Mouse (Mus musculus) G1E (cell line): ENCODE results near the gene Wwc1. TPM values are rescaled to one million over a fixed set of nuclear protein-coding genes. Genes with fewer than 3 reads are reported as not detected.
A peak's percentile ranks its signal among the peaks of the same experiment; 100 is the strongest.
"Not testable (repeated sequence)": the region's sequence is repeated elsewhere in the genome, so short reads cannot be mapped to it uniquely, and the experiment has no call there.

Experiments used
- ATAC-seq: 2 replicates; pipeline ENCODE4 v1.8.0; 2016; ENCODE audit warnings: mild to moderate bottlenecking; ENCODE audit not compliant: insufficient number of reproducible peaks, poor library complexity, low FRiP score, severe bottlenecking; ENCODE audit errors: extremely low read depth
- DNase-seq: peaks from one replicate; pipeline ENCODE4 v3.0.0; 2012; ENCODE audit warnings: low spot score
- H3K27me3 ChIP-seq: 2 replicates; pipeline ENCODE4 v1.6.1; 2012; ENCODE audit warnings: mild to moderate bottlenecking, low read length, inconsistent platforms; ENCODE audit not compliant: insufficient read depth
- H3K36me3 ChIP-seq: replicated peaks from 2 replicates; pipeline ENCODE3; 2012; ENCODE audit warnings: mild to moderate bottlenecking, inconsistent platforms
- H3K4me1 ChIP-seq: 2 replicates; pipeline ENCODE4 v1.6.1; 2012; ENCODE audit warnings: low read depth, low read length, inconsistent platforms, mixed read lengths; ENCODE audit not compliant: insufficient read depth
- H3K4me3 ChIP-seq: 2 replicates; pipeline ENCODE4 v1.5.1; 2012; ENCODE audit warnings: low read depth, mild to moderate bottlenecking, inconsistent platforms, low read length, moderate library complexity, mixed read lengths
- H3K9me3 ChIP-seq: replicated peaks from 2 replicates; pipeline ENCODE4 v1.6.1; 2012; ENCODE audit warnings: inconsistent platforms
- CTCF ChIP-seq: IDR thresholded peaks from 2 replicates; pipeline ENCODE4 v1.5.1; 2012; ENCODE audit warnings: low read depth, low read length, inconsistent platforms, mixed read lengths
- GATA1 ChIP-seq: IDR thresholded peaks from 2 replicates; pipeline ENCODE4 v1.6.1; 2012; ENCODE audit warnings: borderline replicate concordance, low read length, inconsistent platforms, mixed read lengths
- GATA2 ChIP-seq: IDR thresholded peaks from 2 replicates; pipeline ENCODE4 v1.6.1; 2012; ENCODE audit warnings: low read depth, low read length, inconsistent platforms, borderline replicate concordance
- POLR2AphosphoS5 ChIP-seq: IDR thresholded peaks from 2 replicates; pipeline ENCODE4 v1.6.1; 2012; ENCODE audit warnings: low read depth, low read length, inconsistent platforms; ENCODE audit not compliant: insufficient replicate concordance
- TAL1 ChIP-seq: conservative IDR thresholded peaks from 2 replicates; pipeline ENCODE4 v1.6.1; 2012; ENCODE audit warnings: low read depth, low read length, inconsistent platforms, mixed read lengths
- polyA plus RNA-seq: library from polyadenylated mRNA; stranded (reverse); fragments of >175 nt; gene quantifications from 2 replicates; pipeline ENCODE4 v1.2.3, GENCODE M21; 2012
- total RNA-seq, 2 experiments: library from RNA; stranded (forward) in 1 of 2; stranded (reverse) in 1 of 2; fragments of 200-1000 nt in 1 of 2; fragments of >200 nt in 1 of 2; fragmentation: Nextera tagmentation in 1 of 2; gene quantifications; 2 replicates each; pipeline ENCODE4 v1.2.3; 2014 to 2017

The Wwc1 gene
- total and polyA plus RNA-seq, 3 experiments = 0.01 to 0.22 TPM; not detected in 1

DNA sequence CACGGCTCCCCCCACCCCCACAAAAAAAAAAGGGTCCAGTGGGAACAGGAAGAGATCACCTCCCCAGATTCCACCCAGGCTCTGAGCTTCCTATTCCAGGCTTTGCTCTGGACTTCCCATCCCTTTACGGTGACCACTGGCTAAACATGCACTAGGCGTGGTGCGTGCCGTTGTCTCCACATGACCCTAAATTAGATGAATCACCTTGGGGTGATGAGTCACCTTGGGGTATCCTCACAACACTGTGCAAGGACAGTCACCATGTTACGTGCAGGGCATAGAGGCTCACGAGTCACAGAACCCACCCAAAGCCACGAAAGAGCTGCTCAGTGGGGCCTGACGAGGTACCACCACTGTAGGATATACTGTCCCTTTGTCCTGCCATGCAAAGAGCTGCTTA is 136.0 kb downstream of the Wwc1 start:
- H3K4me3 ChIP-seq = no peak overlapping the region
- H3K36me3 ChIP-seq = no peaks in the 10 kb centered on the region
- ATAC-seq = no peak
- peaks cover 13% of the 10 kb centered on the region for H3K4me1 ChIP-seq
- no peaks in the 10 kb centered on the region for H3K9me3 ChIP-seq
- TF ChIP-seq CTCF (no peak), GATA1 (no peak), GATA2 (no peak), TAL1 (no peak)
- DNase-seq = no peak
- peaks cover 7% of the 10 kb centered on the region for H3K27me3 ChIP-seq

DNA sequence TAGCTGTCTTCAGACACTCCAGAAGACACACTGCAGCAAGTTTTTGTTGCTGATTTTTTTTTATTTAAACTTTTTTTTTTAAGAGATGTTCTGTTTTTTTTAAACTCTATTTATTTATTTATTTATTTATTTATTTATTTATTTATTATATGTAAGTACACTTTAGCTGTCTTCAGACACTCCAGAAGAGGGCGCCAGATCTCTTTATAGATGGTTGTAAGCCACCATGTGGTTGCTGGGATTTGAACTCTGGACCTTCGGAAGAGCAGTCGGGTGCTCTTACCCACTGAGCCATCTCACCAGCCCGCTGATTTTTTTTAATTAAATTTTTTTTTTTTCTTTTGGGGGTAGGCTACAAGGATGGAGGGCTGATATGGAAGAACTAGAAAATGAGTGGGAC is 137.8 kb downstream of the Wwc1 start:
- ATAC-seq, H3K36me3 ChIP-seq, H3K4me3 ChIP-seq, DNase-seq, H3K9me3 ChIP-seq, H3K27me3 ChIP-seq: not testable (repeated sequence)
- H3K4me1 ChIP-seq = peaks cover 22% of the 10 kb centered on the region

DNA sequence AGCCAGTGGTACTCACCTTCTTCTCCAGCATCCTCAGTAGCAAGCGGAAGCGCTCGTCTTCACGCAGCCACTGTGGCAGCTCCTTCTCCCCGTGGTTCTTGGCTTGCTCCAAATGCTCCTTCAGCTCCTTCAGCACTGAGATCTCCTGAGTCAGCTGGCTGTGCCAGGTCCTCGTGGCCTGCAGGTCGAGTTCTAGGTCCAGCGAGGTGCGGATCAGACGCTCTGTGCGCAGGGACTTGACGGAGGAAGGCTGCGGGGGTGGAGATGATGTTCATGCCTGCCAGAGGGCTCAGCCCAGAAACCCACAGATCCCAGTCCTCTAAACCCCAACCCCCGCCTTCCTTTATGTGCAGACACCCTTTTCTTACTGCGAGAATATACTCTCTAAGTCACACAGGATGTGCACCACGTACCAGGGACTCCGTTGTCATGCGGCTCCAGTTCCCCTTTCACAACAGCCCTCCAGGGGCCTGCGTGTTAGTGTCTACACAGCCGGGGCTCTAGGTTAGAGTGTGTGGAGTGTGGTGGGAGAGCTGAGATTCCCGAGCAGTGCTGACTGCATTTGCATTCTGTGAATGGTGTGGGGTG is 138.5 kb downstream of the Wwc1 start:
- no peak for TF ChIP-seq TAL1
- TF ChIP-seq CTCF = no peak
- TF ChIP-seq GATA1 = no peak
- TF ChIP-seq GATA2 = no peak
- no peak for TF ChIP-seq POLR2AphosphoS5
- Histone ChIP-seq H3K36me3 (no peaks in the 10 kb centered on the region), H3K4me1 (peaks cover 25% of the 10 kb centered on the region), H3K9me3 (no peaks in the 10 kb centered on the region), H3K27me3 (peaks cover 7% of the 10 kb centered on the region), H3K4me3 (no peak overlapping the region)
- DNase-seq (no peak), ATAC-seq (no peak)

DNA sequence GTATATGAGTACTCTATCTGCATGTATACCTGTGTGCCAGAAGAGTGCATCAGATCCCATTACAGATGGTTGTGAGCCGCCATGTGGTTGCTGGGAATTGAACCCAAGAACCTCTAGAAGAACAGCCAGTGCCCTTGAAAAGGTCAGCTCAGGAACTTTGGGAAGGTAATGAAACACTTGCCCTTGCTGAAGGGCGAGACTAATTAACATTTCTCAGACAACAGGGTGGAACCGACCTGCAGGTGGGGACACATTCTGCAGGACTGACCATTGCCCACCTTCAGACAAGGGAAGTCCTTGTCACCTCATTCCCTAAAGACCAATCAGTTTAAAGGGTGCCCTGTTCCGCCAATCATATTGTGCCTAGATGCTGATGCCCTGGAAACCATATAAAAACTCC is 139.5 kb downstream of the Wwc1 start:
- not testable (repeated sequence) for H3K36me3 ChIP-seq, ATAC-seq, DNase-seq, H3K4me3 ChIP-seq, H3K9me3 ChIP-seq, H3K27me3 ChIP-seq
- peaks cover 27% of the 10 kb centered on the region for H3K4me1 ChIP-seq

DNA sequence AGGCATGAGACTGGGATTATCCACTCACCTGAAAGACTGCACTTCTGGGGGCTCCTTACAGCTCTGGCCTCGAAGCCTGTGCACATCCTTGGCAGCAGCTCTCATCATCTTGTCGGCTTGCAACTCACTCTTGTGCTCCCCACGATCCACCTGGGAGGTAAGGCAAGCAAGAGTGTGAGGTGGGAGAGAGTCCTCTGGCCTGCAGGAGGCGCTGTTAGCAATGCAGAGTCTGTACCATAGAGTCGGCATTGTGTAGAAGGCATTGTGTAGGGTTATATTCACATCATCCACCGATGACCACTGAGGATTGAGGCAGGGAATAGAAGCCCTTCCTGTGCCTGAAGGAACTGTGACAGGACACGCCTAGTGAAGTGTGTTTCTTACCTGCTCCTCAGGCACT is 140.0 kb downstream of the Wwc1 start:
- H3K9me3 ChIP-seq = no peaks in the 10 kb centered on the region
- H3K36me3 ChIP-seq = no peaks in the 10 kb centered on the region
- TF ChIP-seq GATA1 (no peak), CTCF (peak; percentile 21; the same call in 1 of the 2 replicates), TAL1 (no peak), POLR2AphosphoS5 (no peak), GATA2 (no peak)
- peaks cover 7% of the 10 kb centered on the region; the same call in 1 of the 2 replicates for H3K27me3 ChIP-seq
- peaks cover 27% of the 10 kb centered on the region for H3K4me1 ChIP-seq
- no peak for ATAC-seq
- H3K4me3 ChIP-seq = no peak overlapping the region
- DNase-seq = no peak

DNA sequence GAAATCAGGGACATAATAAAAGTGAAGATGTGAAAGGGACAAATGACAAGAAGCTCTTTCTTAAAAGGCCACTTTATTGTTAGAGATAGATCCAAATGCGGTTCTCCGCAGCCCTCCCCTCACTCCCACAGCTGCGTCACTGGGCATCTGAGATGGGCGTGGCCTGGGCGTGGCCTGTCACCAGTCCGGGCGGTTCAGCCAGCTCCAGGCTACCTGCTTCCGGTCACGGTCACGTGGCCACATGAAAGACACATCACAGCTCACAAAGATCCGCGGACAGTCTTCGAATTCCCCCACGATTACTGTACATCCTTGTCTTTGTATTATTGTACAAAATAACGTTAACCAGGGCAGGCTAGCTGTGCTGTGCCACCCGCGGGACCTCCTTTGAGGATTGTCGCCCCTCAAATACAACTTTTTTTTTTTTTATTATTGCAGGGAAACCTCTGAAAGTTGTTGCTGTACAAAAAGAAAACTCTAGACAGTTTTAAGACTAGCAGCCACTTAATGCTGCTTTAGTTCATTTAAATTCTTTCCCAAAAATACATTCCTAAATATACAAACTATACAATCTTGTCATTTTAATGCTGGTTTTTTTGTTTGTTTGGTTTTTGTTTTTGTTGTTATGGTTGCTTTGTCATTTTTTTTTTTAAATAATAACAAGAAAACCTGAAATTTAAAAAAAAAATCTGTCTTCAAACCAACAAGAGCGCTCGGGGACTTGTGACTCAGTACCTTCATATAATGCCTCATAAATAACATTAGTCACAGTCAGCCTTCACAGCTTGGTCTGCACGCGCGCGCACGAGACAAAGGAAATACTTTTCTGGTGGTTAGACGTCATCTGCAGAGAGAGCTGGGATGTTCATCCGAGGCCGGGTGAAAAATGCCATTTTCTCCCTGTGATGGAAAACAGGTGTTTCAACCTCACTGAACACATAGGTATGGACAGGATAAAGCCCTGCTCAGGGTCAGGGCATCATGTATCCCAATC is 141.7 kb downstream of the Wwc1 start:
- peak overlapping the region; percentile 68 for H3K4me3 ChIP-seq
- TF ChIP-seq CTCF (no peak), TAL1 (no peak), GATA2 (no peak), GATA1 (no peak), POLR2AphosphoS5 (no peak)
- H3K27me3 ChIP-seq = peaks cover 7% of the 10 kb centered on the region; the same call in 1 of the 2 replicates
- ATAC-seq (peak; percentile 85), DNase-seq (peak; percentile 77)
- no peaks in the 10 kb centered on the region for H3K9me3 ChIP-seq
- peaks cover 33% of the 10 kb centered on the region for H3K4me1 ChIP-seq
- H3K36me3 ChIP-seq = no peaks in the 10 kb centered on the region
